Mouse (Mus musculus): ENCODE measurements around the gene Hkdc1.
"Not testable (repeated sequence)": the region's sequence is repeated elsewhere in the genome, so short reads cannot be mapped to it uniquely, and the experiment has no call there.

Gene Hkdc1

DNA sequence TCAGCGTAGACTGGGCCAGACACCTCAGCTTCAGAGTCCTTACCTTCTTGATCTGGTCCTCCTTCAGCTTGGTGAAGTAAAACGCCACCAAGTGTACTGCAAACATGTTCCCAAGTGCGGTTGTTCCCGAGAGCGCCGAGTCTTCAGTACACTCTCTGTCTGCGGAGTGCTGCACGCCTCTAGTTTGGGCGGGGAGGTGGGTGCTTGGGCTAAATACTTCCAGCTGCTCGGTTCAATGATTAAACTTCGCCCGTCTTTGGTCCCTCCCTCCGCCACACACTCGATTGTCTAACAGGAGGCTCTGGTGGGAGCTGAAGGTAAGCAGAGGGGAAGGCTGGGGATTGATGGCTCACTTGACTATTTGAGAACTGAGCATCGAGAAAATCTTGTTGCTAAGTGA, at the start of gene Hkdc1:
Hkdc1 (minus strand) TSS at position 237 of the 400 bp plus-strand sequence.
- no peak for DNase-seq

DNA sequence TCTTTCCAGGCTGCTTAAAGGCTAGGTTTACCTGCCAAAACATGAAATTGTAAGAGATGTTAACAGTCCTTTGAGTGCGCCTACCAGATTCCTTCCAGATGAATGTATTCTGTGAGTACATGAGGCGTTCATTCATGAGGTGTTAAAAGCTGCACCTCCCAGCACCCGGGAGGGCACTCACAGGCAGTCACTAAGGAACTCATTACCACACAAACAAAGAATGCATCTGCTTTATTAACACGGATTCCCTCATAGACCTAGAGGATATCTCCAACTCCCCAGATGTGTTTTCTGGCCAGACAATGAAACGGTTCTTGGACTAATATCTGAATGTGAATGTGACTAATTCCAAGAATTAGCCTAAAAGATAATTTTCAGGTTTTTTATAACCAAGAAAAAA, 48.8 kb upstream of the Hkdc1 start:
- DNase-seq = no peak

GRCm38 (mm10) chr10:62469736-62470135, 47.4 kb upstream of the Hkdc1 start:
- DNase-seq = no peak

GRCm38 (mm10) chr10:62461321-62461720, 39.0 kb upstream of the Hkdc1 start:
- no peak for DNase-seq

DNA sequence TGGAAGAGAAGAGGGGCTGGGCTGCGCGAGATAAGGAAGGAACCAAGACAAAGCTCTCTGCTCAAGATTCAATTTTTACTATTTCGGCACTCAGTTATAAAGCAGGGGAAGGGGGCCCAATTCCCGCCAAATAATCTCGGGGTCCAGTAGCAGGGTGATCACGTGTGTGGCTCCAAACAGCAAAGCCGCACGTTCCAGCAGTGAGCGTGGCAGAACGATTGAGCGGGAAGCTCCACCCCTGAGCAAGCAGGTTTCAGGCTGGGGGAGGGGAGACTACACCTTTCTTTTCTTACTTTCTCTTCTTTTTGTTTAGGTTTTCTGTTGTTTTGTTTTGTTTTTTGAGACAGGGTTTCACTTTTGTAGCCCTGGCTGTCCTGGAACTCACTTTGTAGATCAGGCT, 29.7 kb upstream of the Hkdc1 start:
- DNase-seq = not testable (repeated sequence)

DNA sequence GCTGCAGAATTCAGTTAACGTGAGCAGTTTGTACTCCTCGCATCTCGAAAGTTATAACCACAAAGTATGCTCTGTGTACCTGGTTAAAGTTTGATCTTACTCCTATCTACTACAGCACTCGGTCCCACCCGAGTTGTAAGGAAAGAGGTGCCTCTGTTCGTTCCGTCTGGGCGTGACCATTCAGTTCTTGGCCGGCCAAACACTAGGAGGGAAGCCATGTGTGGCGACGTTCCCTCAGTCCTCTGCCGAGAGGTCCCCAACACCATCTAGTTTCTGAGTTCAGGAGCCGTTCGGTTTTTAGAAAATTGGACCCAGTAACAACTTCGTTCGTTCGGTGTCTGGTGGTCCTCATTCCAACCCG, 28.0 kb upstream of the Hkdc1 start:
- DNase-seq = peak in 1 of 2 experiments; percentile 30

DNA sequence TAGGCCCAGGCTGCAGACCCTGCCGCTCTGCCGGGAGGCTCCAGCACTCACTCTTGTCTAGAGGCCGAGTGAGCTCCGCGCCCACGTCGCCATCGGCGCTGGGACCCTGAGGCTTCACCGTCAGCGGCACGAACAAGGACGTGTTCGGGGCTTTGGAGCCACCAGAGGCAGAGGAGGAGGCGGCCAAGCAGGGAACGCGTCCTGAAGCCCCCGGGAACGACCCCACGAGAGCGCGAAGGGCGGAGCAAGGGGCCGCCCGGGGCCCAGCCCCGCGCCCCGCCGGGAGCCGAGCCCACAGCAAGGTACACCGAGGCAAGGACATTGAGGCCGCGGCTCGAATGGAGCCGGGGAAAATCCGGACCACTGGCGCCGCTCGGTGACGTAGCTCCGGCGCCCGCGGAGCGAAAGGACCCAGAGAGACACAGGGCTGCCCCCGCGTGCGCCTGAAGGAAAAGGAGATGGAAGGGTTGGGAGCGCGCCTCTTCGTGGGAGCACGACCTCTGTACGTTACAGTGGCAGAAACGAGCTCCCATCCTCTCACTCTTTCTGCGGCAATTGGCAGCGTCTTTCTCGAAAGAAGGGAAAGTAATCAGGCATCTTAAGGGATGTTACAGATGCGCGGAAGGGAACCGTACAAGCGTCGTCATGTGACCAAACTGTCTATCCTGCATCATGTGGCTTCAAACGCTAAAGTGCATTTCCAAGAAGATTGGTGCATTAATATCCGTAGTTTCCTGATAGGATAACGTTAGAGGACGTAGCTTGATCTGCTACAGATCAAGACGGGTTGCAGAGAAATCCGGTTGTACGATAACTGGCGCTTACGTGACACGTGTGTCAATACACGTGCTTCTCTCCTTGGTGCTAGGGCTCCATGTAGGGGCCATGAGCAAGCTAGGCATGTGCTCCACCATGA, 27.3 kb upstream of the Hkdc1 start, which contains the start of the genes 4930507D05Rik and Supv3l1:
4930507D05Rik (plus strand) TSS at position 126 of the 916 bp plus-strand sequence.
Supv3l1 (minus strand) TSS at position 375 of the 916 bp plus-strand sequence.
- DNase-seq = peak; percentile 97

DNA sequence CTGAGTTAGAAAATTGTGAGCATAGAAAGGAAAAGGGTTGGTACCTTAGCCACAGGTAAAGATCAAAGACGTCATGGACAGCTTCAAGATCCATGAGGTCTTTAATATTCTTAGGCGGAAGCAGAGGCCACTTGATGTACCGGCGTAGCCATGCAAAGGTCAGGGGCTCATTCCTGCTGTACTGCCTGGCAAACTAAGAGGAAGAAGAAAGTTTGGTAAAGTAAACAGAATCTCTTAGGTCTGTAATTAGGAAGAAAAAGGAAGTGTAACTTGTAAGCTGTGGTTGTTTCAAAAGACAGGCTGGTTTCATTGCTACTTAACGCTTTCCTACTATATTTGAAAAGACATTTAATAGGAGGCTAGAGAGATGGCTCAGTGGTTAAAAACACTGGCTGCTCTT, 8.1 kb upstream of the Hkdc1 start:
- no peak for DNase-seq

DNA sequence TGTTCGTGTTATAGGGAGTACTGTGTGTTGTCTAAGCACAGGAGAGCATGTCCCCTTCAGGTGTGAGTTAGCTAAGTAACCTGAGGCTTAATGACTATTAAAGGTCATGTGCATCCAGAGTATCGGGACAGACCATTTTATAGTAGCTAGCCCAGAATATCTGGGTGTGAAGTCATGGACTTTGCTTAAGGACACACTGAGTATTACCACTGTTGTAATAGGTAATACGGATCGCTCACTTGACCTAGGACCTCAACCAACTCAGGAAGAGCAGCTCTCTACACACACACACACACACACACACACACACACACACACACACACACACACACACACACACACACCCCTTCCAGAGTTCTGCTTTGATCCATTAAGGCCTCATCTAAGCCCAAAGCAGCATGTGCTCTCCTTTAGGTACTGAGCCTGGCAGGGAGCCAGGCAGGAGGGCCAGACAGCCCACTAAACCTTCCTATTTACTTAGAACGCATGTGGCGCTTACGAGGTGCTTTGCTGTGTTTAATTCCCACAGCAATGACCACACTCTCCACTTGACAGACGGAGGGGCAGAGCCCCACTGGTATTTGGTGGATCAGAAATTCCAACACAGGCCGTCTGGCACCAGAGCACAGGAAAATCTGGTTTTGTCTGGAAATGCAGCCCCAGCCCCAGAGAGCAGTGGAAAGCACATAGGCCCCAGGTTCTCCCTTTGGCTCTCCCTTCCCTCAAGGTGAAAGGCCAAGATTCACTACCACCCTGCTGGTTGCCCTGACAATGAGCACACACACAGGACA, 3.0 kb upstream of the Hkdc1 start:
- DNase-seq = no peak

GRCm38 (mm10) chr10:62421127-62421526, 1.2 kb downstream of the Hkdc1 start:
- DNase-seq = no peak

- DNase-seq = no peak
These were observed 1.9 kb downstream of the Hkdc1 start for GRCm38 (mm10) chr10:62420399-62420798.

- no peak for DNase-seq
These were observed 2.9 kb downstream of the Hkdc1 start for GRCm38 (mm10) chr10:62419422-62419821.

DNA sequence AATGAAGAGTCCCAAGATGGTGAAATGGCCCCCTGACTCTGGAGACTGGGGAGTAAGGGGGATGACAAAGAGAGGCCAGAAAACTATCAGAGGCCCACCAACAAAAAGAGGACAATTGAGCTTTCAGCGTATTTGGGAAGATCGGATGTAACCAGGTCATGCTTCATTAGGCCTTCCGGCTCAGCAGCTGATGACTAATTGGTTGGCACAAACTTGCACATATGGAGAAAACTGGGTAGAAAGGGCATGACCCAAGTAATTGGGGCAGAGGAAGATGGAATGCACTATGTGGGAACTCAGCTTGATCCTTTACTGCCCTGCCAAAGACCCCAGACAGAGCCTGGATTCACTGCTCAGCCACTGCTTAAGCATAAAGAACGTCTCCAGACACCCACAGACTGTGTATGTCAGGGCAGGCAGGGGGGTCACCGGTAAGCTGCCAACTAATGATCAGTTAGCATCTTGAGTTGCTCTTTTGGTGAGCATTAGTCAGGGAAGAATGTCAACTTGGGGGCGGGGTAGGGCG, 3.4 kb downstream of the Hkdc1 start:
- no peak for DNase-seq

- no peak for DNase-seq
These were observed 8.7 kb downstream of the Hkdc1 start for GRCm38 (mm10) chr10:62413606-62413982.

- DNase-seq = peak; percentile 60 to 62
These were observed 9.2 kb downstream of the Hkdc1 start for GRCm38 (mm10) chr10:62412906-62413605.

DNA sequence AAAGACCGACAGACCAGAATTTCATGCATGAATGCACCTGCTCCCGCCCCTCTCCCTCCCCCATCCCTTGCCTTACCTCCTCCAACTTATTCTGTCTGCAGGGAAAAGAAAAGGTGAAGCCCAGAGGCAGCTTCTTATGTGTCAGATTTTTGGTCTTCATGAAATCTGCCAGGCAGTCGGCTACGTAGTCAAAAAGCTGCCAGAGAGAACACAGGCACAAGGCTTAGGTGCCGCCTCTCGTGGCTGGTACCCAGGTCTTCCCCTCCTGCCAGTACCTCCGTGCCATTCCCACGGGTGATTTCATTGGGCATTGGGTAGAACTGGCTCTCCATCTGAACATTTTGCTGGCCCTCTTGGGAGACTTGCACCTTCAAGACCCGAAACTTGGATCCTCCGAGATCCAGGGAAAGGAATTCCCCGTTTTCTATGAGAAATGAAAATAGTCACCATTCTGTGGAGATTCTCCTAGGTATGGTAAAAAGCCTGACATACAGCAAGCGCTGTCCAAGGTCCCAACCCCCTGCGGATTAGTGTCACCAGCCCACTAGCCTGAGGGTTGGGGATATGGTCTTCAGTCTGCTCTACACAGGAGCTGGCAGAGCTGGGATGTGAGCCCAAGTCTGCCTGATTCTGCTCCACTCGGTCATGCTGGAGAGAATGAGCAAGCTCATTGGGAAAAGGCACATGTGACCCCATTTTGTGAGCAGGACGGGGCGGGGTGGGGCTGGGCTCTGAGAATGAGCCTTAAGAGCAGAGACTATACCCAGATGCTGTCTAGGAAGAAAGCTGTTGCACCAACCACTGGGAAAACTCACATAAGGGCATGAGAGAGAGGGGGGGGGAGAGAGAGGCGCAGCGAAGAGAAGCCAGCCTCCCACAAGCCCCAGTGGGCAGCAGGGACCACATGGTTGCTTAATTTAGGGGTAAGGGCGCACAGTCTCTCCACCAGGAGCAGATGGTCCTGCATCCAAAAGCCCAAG, 10.6 kb downstream of the Hkdc1 start:
- peak; percentile 66 to 72 for DNase-seq

DNA sequence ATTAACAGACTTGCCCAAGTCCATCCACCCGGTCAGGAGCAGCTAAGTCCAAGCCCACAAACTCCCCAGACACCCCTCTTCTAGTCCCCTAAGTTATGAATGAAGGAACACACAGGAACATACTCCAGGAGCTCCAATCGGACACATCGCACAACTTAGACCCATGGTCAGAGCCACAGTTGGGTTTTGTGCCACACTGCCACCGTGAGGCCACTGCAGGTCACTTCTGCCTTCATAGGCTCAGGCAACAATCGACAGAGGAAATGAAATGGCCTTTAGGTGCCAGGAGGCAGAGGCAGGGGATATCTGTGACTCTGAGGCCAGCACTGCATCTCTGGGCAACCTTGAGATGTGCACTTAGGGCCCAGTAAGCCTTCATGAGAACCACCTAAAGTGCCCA, 11.3 kb downstream of the Hkdc1 start:
- peak; percentile 86 to 87 for DNase-seq

- DNase-seq = no peak
These were observed 17.4 kb downstream of the Hkdc1 start for GRCm38 (mm10) chr10:62404901-62405300.

GRCm38 (mm10) chr10:62401641-62402111, 20.6 kb downstream of the Hkdc1 start:
- peak; percentile 83 to 84 for DNase-seq

DNA sequence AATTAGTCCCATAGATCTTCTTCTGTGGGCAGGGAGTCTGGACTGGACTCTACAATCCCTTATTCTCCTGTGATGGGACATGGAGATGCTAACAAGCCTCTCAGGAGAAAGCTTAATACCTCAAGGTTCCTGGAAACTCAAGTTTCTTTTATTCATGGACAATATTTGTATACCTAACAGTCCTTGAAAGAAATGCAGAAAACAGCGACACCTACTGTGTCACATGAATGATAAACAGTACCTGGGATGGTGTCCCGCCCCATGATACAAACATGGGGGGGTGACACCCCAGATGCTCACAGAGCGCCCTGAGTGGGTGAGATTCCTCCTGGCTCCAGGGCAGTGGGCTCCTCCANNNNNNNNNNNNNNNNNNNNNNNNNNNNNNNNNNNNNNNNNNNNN, 39.3 kb downstream of the Hkdc1 start:
- DNase-seq = no peak

- DNase-seq = peak in 1 of 2 experiments; percentile 25
These were observed 41.4 kb downstream of the Hkdc1 start for GRCm38 (mm10) chr10:62380936-62381335.
